Mouse (Mus musculus): ENCODE results near the gene Fmod. TPM values are rescaled to one million over a fixed set of nuclear protein-coding genes. Genes with fewer than 3 reads are reported as not detected.
A peak's percentile ranks its signal among the peaks of the same experiment; 100 is the strongest.

Gene Fmod
- total RNA-seq, 2 experiments from 2014 or later, result 16.8 to 21.8 TPM

- no peak for DNase-seq (ENCODE audit: low spot score in 2 of 2)
- intact Hi-C loops (cut with DNase I), result no loop called here
Measured at GRCm38 (mm10) chr1:134086811-134087398, 49.9 kb downstream of the Fmod start.

- intact Hi-C loops (cut with DNase I), result no loop called here
- no peak for DNase-seq (ENCODE audit: low spot score in 2 of 2)
Measured at GRCm38 (mm10) chr1:134089074-134089473, 52.0 kb downstream of the Fmod start.

- intact Hi-C loops (cut with DNase I), result no loop called here
- DNase-seq (ENCODE audit: low spot score in 2 of 2), result no peak
Measured at GRCm38 (mm10) chr1:134091851-134092250, 54.8 kb downstream of the Fmod start.

- intact Hi-C loops (cut with DNase I), result no loop called here
- no peak for DNase-seq (ENCODE audit: low spot score in 2 of 2)
Measured at GRCm38 (mm10) chr1:134092368-134092767, 55.3 kb downstream of the Fmod start.

- DNase-seq (ENCODE audit: low spot score in 2 of 2), result peak; percentile 87 to 90
- intact Hi-C loops (cut with DNase I), result no loop called here
Measured at GRCm38 (mm10) chr1:134092852-134093770, 56.1 kb downstream of the Fmod start.

GRCm38 (mm10) chr1:134093771-134094526, 56.9 kb downstream of the Fmod start:
- intact Hi-C loops (cut with DNase I), result no loop called here
- DNase-seq (ENCODE audit: low spot score in 2 of 2), result no peak

- no peak for DNase-seq (ENCODE audit: low spot score in 2 of 2)
- intact Hi-C loops (cut with DNase I), result no loop called here
Measured at GRCm38 (mm10) chr1:134095033-134095612, 58.1 kb downstream of the Fmod start.

- intact Hi-C loops (cut with DNase I), result no loop called here
- no peak for DNase-seq (ENCODE audit: low spot score in 2 of 2)
Measured at GRCm38 (mm10) chr1:134095721-134096120, 58.7 kb downstream of the Fmod start.

- intact Hi-C loops (cut with DNase I), result no loop called here
- DNase-seq (ENCODE audit: low spot score in 2 of 2), result peak in 1 of 2 experiments; percentile 70
Measured at GRCm38 (mm10) chr1:134096264-134096934, 59.3 kb downstream of the Fmod start.

- no peak for DNase-seq (ENCODE audit: low spot score in 2 of 2)
Measured at GRCm38 (mm10) chr1:134097080-134097855, 60.2 kb downstream of the Fmod start.

More at GRCm38 (mm10) chr1:134097080-134097855, 60.2 kb downstream of the Fmod start:
- intact Hi-C loops (cut with DNase I), result no loop called here

Other genes with a start within 250 kb of the Fmod start
- 100 to 1,000 TPM; 237 to 245 TPM for gene Atp2b4, start 236.2 kb upstream of the Fmod start, total RNA-seq (2021)
- gene Optc, start 129.3 kb upstream of the Fmod start, total RNA-seq (2021), result 1 to 10 TPM; 1.9 to 2.2 TPM
- 1 to 10 TPM; 4.2 to 5.7 TPM for gene Prelp, start 115.8 kb upstream of the Fmod start, total RNA-seq (2021)
- 10 to 100 TPM; 14.6 to 17.5 TPM for gene Btg2, start 41.9 kb downstream of the Fmod start, total RNA-seq (2021)
- gene Chit1, start 74.0 kb downstream of the Fmod start, total RNA-seq (2021), result under 1 TPM; 0.38 to 0.42 TPM
- 1 to 10 TPM; 5.9 to 6.9 TPM for gene Chil1, start 144.9 kb downstream of the Fmod start, total RNA-seq (2021)
- not detected for gene Mybph, start 156.2 kb downstream of the Fmod start, total RNA-seq (2021)
- gene Adora1, start 198.2 kb downstream of the Fmod start, total RNA-seq (2021), result 100 to 1,000 TPM; 169 to 185 TPM